Mouse (Mus musculus): ENCODE results near the gene Lactb.

DNA sequence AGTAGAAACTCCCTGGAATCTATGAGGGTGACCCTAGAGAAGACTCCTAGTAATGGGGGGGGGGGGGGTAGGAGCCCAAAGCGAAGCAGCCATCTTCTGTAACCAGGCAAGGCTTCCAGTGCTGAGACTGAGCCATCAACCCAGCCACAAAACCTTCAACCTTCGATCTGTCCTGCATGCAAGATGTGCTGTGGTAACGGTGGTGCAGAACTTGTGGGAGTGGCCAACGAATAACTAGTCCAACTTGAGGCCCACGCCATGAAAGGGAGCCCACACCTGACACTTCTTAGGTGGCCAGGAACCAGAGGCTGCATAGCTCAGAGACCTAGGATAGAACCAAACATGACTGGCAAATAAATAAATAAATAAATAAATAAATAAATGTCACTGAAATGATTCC lies 64.6 kb downstream of the Lactb start:
- TF ChIP-seq POLR2A (IDR thresholded peaks at IDR 0.05; ENCODE audit: low read depth, low read length): no peak
- TF ChIP-seq CTCF (IDR thresholded peaks at IDR 0.05; ENCODE audit: borderline replicate concordance, insufficient read depth, low read length): no peak
